Mouse (Mus musculus) 416B (cell line): ENCODE measurements at regions not wholly inside any gene's neighbourhood (a gene's known extent, or its start where the extent isn't known, plus 50 kb on each side); places are given as distances from the start of the nearest gene placed in this dataset.

Source experiments
- DNase-seq: peaks from one replicate; pipeline ENCODE4 v3.0.0; 2011; ENCODE audit warnings: low read depth

DNA sequence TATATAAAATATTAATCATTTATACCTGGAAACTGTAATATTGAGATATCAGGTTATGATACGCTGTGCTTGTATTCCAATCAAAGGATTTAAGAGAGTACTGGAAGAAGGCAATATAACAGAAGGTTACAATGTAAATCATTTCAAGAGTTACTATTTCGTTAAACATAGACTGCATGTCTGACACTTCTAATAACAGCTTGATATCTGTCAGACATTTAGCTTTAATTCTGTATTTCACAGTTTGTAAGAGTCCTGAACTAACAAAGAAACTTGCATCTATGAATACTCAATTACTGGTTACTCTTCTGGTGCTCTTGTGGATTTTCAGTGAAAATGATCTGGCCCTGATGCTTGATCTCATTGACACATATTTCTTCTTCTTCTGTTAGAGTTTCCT lies 840.6 kb downstream of the Cdh9 start:
- no peak for DNase-seq

DNA sequence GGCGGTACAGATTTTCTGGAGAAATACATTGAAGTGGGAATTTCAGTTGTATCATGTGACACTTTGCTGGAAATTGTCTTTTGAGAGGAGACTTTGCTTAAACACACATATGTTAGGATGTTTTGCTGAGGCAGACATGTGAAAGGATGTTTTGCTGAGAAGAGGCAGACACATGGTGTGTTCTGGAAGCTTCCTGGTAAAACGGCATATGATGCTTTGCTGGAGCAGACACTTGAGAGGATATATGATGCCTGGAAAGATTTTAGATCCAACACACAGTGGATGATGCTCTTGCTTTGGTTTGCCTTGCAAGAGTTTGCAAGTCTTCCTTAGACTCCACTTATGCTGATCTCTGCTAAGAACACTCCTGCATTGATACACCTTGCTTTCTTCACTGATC lies 860.1 kb downstream of the Cdh9 start:
- DNase-seq: no peak

DNA sequence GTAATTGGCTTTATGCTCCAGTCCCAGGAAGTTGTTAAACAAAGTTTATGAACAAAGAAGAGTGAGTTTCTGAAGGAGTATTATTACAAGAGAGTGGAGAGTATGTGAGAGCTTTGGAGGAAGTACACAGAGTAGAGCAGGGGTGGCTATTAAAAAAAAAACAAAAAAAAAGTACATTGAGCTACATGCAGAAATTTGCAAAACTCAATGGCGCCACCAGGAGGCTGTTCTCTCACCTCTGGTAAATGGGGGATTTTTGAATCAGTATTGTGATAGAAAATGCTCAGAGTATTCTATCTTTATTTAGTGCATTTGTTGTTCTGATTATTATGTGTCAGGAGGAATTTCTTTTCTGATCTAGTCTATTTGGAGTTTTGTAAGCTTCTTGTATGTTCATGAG lies 875.8 kb downstream of the Cdh9 start:
- peak; percentile 81 for DNase-seq

- DNase-seq: no peak
These were observed 886.4 kb downstream of the Cdh9 start for GRCm38 (mm10) chr15:17614945-17615344.

DNA sequence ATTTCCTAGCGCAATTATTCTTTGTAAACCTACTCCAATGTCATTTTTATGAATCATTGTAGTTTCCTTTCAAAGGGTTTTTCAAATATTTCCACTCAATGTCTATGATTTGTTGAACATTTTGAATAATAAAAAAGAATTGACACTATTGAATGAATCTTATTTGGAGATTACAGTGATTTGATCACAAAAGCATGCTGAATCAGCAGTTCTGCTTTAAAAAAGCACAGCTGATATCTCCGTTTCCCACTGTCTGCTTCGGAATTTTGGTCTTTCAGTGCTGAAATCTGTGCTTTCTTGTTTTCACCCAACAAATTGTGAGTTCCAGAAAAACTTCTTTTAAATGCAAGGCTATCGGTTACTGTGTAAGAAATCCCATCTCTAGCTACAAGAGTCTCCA lies 912.7 kb downstream of the Cdh9 start:
- DNase-seq: no peak
